Mouse (Mus musculus): Measurements from ENCODE around the gene Il4i1. TPM values are rescaled to one million over a fixed set of nuclear protein-coding genes. Genes with fewer than 3 reads are reported as not detected.

The Il4i1 gene
- polyA plus RNA-seq, 1 experiment = 4.7 TPM

DNA sequence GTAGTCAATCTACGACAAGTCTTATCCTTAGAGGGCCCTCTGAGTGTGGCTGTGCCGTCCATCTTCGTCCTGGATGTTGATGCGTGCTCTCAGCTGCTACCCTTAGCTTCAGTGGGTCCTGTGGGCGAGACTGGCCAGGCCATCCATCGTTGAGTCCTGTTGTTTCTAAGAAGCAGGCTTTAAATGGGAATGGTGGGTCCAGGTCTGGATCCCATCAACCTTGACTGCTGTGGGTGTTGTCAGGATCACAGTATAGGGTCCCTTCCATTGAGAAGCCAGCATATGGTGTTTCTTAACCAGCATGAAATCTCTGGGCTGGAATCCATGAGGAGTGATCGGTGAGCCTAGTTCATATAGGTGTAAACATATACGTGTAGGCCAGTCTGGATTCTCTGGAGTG, 36.1 kb upstream of the Il4i1 start:
- Histone ChIP-seq H3K9ac (ENCODE audit: low read depth, poor library complexity, severe bottlenecking) (no peak overlapping the region), H3K4me1 (ENCODE audit: control insufficient read depth, insufficient read depth, low read length) (no peaks in the 10 kb centered on the region), H3K4me3 (ENCODE audit: low read depth, low read length) (no peak overlapping the region), H3K9me3 (replicated peaks; ENCODE audit: control insufficient read depth, insufficient read depth, low read length, poor library complexity, severe bottlenecking) (no peaks in the 10 kb centered on the region), H3K27ac (ENCODE audit: insufficient read depth, low read length) (no peak overlapping the region), H3K27me3 (ENCODE audit: control insufficient read depth, insufficient read depth, low read length, poor library complexity, severe bottlenecking) (no peaks in the 10 kb centered on the region), H3K36me3 (ENCODE audit: control insufficient read depth, insufficient read depth, low read length, poor library complexity, severe bottlenecking) (no peaks in the 10 kb centered on the region)
- TF ChIP-seq EP300 (IDR thresholded peaks at IDR 0.05; ENCODE audit: insufficient read depth, low read depth, low read length) (no peak), CTCF (IDR thresholded peaks at IDR 0.05; ENCODE audit: low read depth, low read length) (no peak), POLR2A (IDR thresholded peaks at IDR 0.05; ENCODE audit: insufficient read depth, low read length) (no peak)

DNA sequence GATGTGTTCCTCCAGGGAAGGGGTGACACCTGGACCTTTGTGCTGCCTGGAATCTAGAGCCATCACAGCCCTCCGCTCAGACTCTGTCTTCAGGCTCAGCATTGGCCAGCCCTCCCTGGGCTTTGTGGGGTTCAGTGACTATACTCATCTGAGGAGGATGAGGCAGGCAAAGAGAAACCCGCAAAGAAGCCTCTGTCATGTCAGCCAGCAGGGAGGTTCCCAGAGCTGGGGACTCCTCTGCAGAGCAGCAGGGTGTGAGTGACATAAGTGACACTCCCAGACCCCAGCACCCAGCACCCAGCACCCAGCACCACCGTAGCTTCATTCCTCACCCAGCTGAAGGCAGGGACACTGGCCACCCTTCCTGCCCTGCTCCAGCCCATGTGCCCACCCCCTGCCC, 26.7 kb upstream of the Il4i1 start:
- Histone ChIP-seq H3K9me3 (replicated peaks; ENCODE audit: control insufficient read depth, insufficient read depth, low read length, poor library complexity, severe bottlenecking) (0 out of 2 replicates have a peak, but pooled peaks cover 5% of the 10 kb centered on the region), H3K27me3 (ENCODE audit: control insufficient read depth, insufficient read depth, low read length, poor library complexity, severe bottlenecking) (no peaks in the 10 kb centered on the region), H3K9ac (ENCODE audit: low read depth, poor library complexity, severe bottlenecking) (no peak overlapping the region), H3K4me1 (ENCODE audit: control insufficient read depth, insufficient read depth, low read length) (no peaks in the 10 kb centered on the region), H3K36me3 (ENCODE audit: control insufficient read depth, insufficient read depth, low read length, poor library complexity, severe bottlenecking) (no peaks in the 10 kb centered on the region), H3K27ac (ENCODE audit: insufficient read depth, low read length) (no peak overlapping the region), H3K4me3 (ENCODE audit: low read depth, low read length) (no peak overlapping the region)
- no peak for TF ChIP-seq CTCF (IDR thresholded peaks at IDR 0.05; ENCODE audit: low read depth, low read length)
- no peak for TF ChIP-seq EP300 (IDR thresholded peaks at IDR 0.05; ENCODE audit: insufficient read depth, low read depth, low read length)
- no peak for TF ChIP-seq POLR2A (IDR thresholded peaks at IDR 0.05; ENCODE audit: insufficient read depth, low read length)

DNA sequence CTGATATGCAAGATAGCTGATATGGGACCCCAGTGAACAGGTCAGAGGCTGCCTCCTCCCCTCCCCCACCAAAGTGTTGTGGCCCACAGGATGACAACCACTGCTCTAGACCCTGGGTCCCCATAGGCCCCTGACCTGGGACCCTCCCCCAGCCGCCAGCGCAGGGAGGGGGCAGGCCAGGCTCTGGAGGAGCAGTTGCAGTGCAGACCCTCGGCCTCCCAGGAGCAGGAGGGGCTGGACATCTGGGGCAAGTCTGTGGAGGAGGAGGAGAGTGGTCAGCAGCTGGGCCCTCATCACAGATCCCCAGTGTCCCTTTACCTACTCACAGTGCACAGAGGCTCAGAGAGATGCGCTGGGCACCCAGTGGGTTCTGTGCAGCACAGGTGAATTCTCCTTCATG, 26.1 kb upstream of the Il4i1 start:
- TF ChIP-seq EP300 (IDR thresholded peaks at IDR 0.05; ENCODE audit: insufficient read depth, low read depth, low read length) (no peak), CTCF (IDR thresholded peaks at IDR 0.05; ENCODE audit: low read depth, low read length) (no peak), POLR2A (IDR thresholded peaks at IDR 0.05; ENCODE audit: insufficient read depth, low read length) (no peak)
- Histone ChIP-seq H3K9ac (ENCODE audit: low read depth, poor library complexity, severe bottlenecking) (no peak overlapping the region), H3K36me3 (ENCODE audit: control insufficient read depth, insufficient read depth, low read length, poor library complexity, severe bottlenecking) (no peaks in the 10 kb centered on the region), H3K27ac (ENCODE audit: insufficient read depth, low read length) (no peak overlapping the region), H3K4me1 (ENCODE audit: control insufficient read depth, insufficient read depth, low read length) (no peaks in the 10 kb centered on the region), H3K9me3 (replicated peaks; ENCODE audit: control insufficient read depth, insufficient read depth, low read length, poor library complexity, severe bottlenecking) (0 out of 2 replicates have a peak, but pooled peaks cover 5% of the 10 kb centered on the region), H3K27me3 (ENCODE audit: control insufficient read depth, insufficient read depth, low read length, poor library complexity, severe bottlenecking) (no peaks in the 10 kb centered on the region), H3K4me3 (ENCODE audit: low read depth, low read length) (no peak overlapping the region)

DNA sequence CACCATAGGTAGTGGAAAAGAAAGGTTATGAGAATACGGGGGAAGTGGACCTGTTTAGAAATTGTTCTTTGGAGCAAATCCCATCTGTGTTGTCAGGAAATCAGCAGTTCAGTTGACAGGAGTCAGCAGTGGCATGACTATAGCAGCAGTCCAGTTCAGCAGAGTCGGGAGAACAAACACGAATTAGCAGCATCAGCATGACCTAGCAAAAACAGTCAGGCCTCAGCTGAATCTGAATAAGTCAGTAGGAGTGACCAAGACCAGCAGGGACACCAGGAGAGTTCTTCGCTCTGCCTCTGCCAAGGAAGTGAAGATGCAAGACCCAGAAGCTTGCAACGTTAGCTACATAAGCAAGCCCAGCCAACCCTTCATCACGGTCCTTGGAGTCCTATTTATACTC, 23.4 kb upstream of the Il4i1 start:
- no peaks in the 10 kb centered on the region for H3K27me3 ChIP-seq (ENCODE audit: control insufficient read depth, insufficient read depth, low read length, poor library complexity, severe bottlenecking)
- no peaks in the 10 kb centered on the region for H3K4me1 ChIP-seq (ENCODE audit: control insufficient read depth, insufficient read depth, low read length)
- no peak overlapping the region for H3K27ac ChIP-seq (ENCODE audit: insufficient read depth, low read length)
- no peak overlapping the region for H3K4me3 ChIP-seq (ENCODE audit: low read depth, low read length)
- TF ChIP-seq POLR2A (IDR thresholded peaks at IDR 0.05; ENCODE audit: insufficient read depth, low read length) (no peak), EP300 (IDR thresholded peaks at IDR 0.05; ENCODE audit: insufficient read depth, low read depth, low read length) (no peak), CTCF (IDR thresholded peaks at IDR 0.05; ENCODE audit: low read depth, low read length) (no peak)
- peaks cover 17% of the 10 kb centered on the region; the same call in 1 of the 2 replicates for H3K9me3 ChIP-seq (replicated peaks; ENCODE audit: control insufficient read depth, insufficient read depth, low read length, poor library complexity, severe bottlenecking)
- H3K9ac ChIP-seq (ENCODE audit: low read depth, poor library complexity, severe bottlenecking) = no peak overlapping the region
- no peaks in the 10 kb centered on the region for H3K36me3 ChIP-seq (ENCODE audit: control insufficient read depth, insufficient read depth, low read length, poor library complexity, severe bottlenecking)

DNA sequence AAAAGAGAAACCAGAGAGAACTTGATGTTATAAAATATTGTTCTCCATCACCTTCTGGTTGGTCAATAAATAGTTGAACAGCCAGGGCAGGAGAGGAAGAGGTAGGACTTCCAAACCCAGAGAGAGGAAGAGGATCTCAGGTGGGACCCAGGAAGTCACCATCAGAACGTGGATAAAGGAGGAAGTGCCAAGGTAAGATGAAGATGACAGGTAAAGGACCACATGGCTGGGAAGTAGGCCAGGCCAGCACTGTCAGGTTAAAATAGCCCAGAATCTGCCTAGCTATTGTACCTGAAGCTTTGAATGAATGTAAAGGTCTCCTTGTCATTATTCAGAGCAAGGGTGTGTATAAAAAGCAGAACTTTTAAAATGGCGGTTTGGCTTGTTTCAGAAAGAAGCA, 7.3 kb upstream of the Il4i1 start:
- no peaks in the 10 kb centered on the region; the same call in 1 of the 2 replicates for H3K27me3 ChIP-seq (ENCODE audit: control insufficient read depth, insufficient read depth, low read length, poor library complexity, severe bottlenecking)
- H3K9ac ChIP-seq (ENCODE audit: low read depth, poor library complexity, severe bottlenecking) = no peak overlapping the region
- H3K9me3 ChIP-seq (replicated peaks; ENCODE audit: control insufficient read depth, insufficient read depth, low read length, poor library complexity, severe bottlenecking) = no peaks in the 10 kb centered on the region
- H3K4me1 ChIP-seq (ENCODE audit: control insufficient read depth, insufficient read depth, low read length) = no peaks in the 10 kb centered on the region
- H3K36me3 ChIP-seq (ENCODE audit: control insufficient read depth, insufficient read depth, low read length, poor library complexity, severe bottlenecking) = no peaks in the 10 kb centered on the region
- TF ChIP-seq CTCF (IDR thresholded peaks at IDR 0.05; ENCODE audit: low read depth, low read length) (no peak), EP300 (IDR thresholded peaks at IDR 0.05; ENCODE audit: insufficient read depth, low read depth, low read length) (no peak), POLR2A (IDR thresholded peaks at IDR 0.05; ENCODE audit: insufficient read depth, low read length) (no peak)
- no peak overlapping the region for H3K27ac ChIP-seq (ENCODE audit: insufficient read depth, low read length)
- H3K4me3 ChIP-seq (ENCODE audit: low read depth, low read length) = no peak overlapping the region

DNA sequence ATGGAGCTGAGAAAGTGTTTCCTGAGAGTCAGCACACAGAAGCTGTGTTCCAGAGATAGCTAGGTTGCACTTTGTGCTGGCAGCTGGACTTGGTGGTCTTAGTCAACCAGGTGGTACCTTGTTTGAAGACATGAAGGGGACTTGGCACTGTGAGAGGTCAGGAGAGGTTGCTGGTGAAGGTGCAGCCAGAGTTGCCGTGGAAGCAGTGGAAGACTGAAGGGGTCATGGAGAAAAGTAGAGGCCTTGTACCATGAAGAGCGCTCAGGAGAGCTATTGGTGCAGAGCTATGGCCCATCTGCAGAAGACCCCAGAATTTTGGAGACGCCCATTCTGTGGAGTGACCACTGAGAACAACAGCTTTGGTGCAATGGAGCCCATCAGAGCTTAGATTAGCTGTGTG, 6.7 kb upstream of the Il4i1 start:
- TF ChIP-seq CTCF (IDR thresholded peaks at IDR 0.05; ENCODE audit: low read depth, low read length) (no peak), EP300 (IDR thresholded peaks at IDR 0.05; ENCODE audit: insufficient read depth, low read depth, low read length) (no peak), POLR2A (IDR thresholded peaks at IDR 0.05; ENCODE audit: insufficient read depth, low read length) (no peak)
- Histone ChIP-seq H3K9ac (ENCODE audit: low read depth, poor library complexity, severe bottlenecking) (no peak overlapping the region), H3K9me3 (replicated peaks; ENCODE audit: control insufficient read depth, insufficient read depth, low read length, poor library complexity, severe bottlenecking) (no peaks in the 10 kb centered on the region), H3K4me1 (ENCODE audit: control insufficient read depth, insufficient read depth, low read length) (no peaks in the 10 kb centered on the region), H3K4me3 (ENCODE audit: low read depth, low read length) (no peak overlapping the region), H3K27me3 (ENCODE audit: control insufficient read depth, insufficient read depth, low read length, poor library complexity, severe bottlenecking) (no peaks in the 10 kb centered on the region; the same call in 1 of the 2 replicates), H3K36me3 (ENCODE audit: control insufficient read depth, insufficient read depth, low read length, poor library complexity, severe bottlenecking) (no peaks in the 10 kb centered on the region), H3K27ac (ENCODE audit: insufficient read depth, low read length) (no peak overlapping the region)

Measured in ES-Bruce4 (cell line).